Mouse (Mus musculus) stomach, postnatal 0 days (tissue): ENCODE results near the gene Gucy1a1. TPM values are rescaled to one million over a fixed set of nuclear protein-coding genes. Genes with fewer than 3 reads are reported as not detected.
A peak's percentile ranks its signal among the peaks of the same experiment; 100 is the strongest.

ENCODE experiments used
- ATAC-seq: fragments of 200-750 bp; cut with Nextera tagmentation; 2 replicates; pipeline ENCODE4 v1.8.0; 2017; ENCODE audit not compliant: low FRiP score, low TSS enrichment
- DNase-seq: peaks from one replicate; pipeline ENCODE4 v3.0.0-alpha.2; 2016; ENCODE audit warnings: low spot score
- H3K27ac ChIP-seq: fragments of 300-500 bp; sonication (generic); replicated peaks from 2 replicates; pipeline ENCODE4 v1.5.1; 2014; ENCODE audit warnings: mild to moderate bottlenecking, control low read depth
- H3K27me3 ChIP-seq: fragments of 300-500 bp; sonication (generic); 2 replicates; pipeline ENCODE4 v1.6.1; 2014; ENCODE audit warnings: low read length; ENCODE audit not compliant: control insufficient read depth, insufficient read depth
- H3K36me3 ChIP-seq: fragments of 300-500 bp; sonication (generic); 2 replicates; pipeline ENCODE4 v1.6.1; 2014; ENCODE audit warnings: low read length, mixed read lengths; ENCODE audit not compliant: control insufficient read depth, insufficient read depth
- H3K4me1 ChIP-seq: fragments of 300-500 bp; sonication (generic); replicated peaks from 2 replicates; pipeline ENCODE4 v1.6.1; 2014; ENCODE audit warnings: antibody characterized with exemption; ENCODE audit not compliant: control insufficient read depth, insufficient read depth
- H3K4me2 ChIP-seq: fragments of 300-500 bp; sonication (generic); replicated peaks from 2 replicates; pipeline ENCODE4 v1.6.1; 2014; ENCODE audit warnings: low read depth, mild to moderate bottlenecking, control low read depth, moderate library complexity
- H3K4me3 ChIP-seq: fragments of 300-500 bp; sonication (generic); 2 replicates; pipeline ENCODE4 v1.5.1; 2014; ENCODE audit warnings: low read depth, low read length, control low read depth
- H3K9ac ChIP-seq: fragments of 300-500 bp; sonication (generic); 2 replicates; pipeline ENCODE4 v1.6.1; 2014; ENCODE audit warnings: mild to moderate bottlenecking, low read length, control low read depth, mixed read lengths
- H3K9me3 ChIP-seq: fragments of 300-500 bp; sonication (generic); 2 replicates; pipeline ENCODE4 v1.6.1; 2016; ENCODE audit warnings: low read length; ENCODE audit not compliant: control insufficient read depth
- CTCF ChIP-seq: IDR thresholded peaks from 2 replicates; pipeline ENCODE4 v1.5.1; 2016; ENCODE audit warnings: antibody characterized with exemption, low read depth, mild to moderate bottlenecking, moderate library complexity
- EP300 ChIP-seq: optimal IDR thresholded peaks from 2 replicates; pipeline ENCODE3; 2016; ENCODE audit warnings: antibody characterized with exemption
- WGBS: fragments of 180-500 bp; shearing (Covaris S2); extraction: QIAGEN DNeasy Blood & Tissue Kit; methylation state at CpG from one replicate; pipeline ENCODE4 v1.1.7; 2014; 5-methylcytosine and 5-hydroxymethylcytosine counted together
- polyA plus RNA-seq: library from polyadenylated mRNA; unstranded; fragments of >200 nt; fragmentation: Nextera tagmentation; extraction: Ambion mirVana; gene quantifications from 2 replicates; pipeline ENCODE4 v1.2.1, GENCODE M21; 2015

Gene Gucy1a1
- polyA plus RNA-seq, 1 experiment from 2014 or later = 17.3 TPM

- Histone ChIP-seq H3K27me3 (no peaks in the 10 kb centered on the region), H3K4me1 (no peaks in the 10 kb centered on the region), H3K4me2 (no peak overlapping the region), H3K36me3 (no peaks in the 10 kb centered on the region), H3K9me3 (no peaks in the 10 kb centered on the region), H3K27ac (no peak overlapping the region), H3K9ac (no peak overlapping the region), H3K4me3 (no peak overlapping the region)
- no peak for TF ChIP-seq CTCF
- WGBS = 76% methylated on average over 13 of the region's 13 CpGs
- no peak for ATAC-seq
- DNase-seq = no peak
Observed at GRCm38 (mm10) chr3:82138002-82138667, 7.5 kb downstream of the Gucy1a1 start.

GRCm38 (mm10) chr3:82135483-82135882 lies 10.1 kb downstream of the Gucy1a1 start:
- Histone ChIP-seq H3K4me1 (0 out of 2 replicates have a peak, but pooled peaks cover 2% of the 10 kb centered on the region), H3K9me3 (no peaks in the 10 kb centered on the region), H3K27me3 (no peaks in the 10 kb centered on the region), H3K4me3 (no peak overlapping the region), H3K4me2 (no peak overlapping the region), H3K36me3 (no peaks in the 10 kb centered on the region), H3K9ac (no peak overlapping the region), H3K27ac (no peak overlapping the region)
- ATAC-seq = no peak
- 69% methylated on average over 1 of the region's 1 CpGs for WGBS
- no peak for TF ChIP-seq EP300
- no peak for TF ChIP-seq CTCF
- DNase-seq = no peak

GRCm38 (mm10) chr3:82129258-82129657 lies 16.3 kb downstream of the Gucy1a1 start:
- Histone ChIP-seq H3K9me3 (no peaks in the 10 kb centered on the region), H3K27ac (no peak overlapping the region), H3K4me1 (peaks cover 2% of the 10 kb centered on the region; the same call in 1 of the 2 replicates), H3K36me3 (no peaks in the 10 kb centered on the region), H3K27me3 (no peaks in the 10 kb centered on the region), H3K4me3 (no peak overlapping the region), H3K9ac (no peak overlapping the region), H3K4me2 (no peak overlapping the region)
- ATAC-seq (no peak), DNase-seq (no peak)
- WGBS = 85% methylated on average over 1 of the region's 1 CpGs
- TF ChIP-seq CTCF (no peak), EP300 (no peak)

- no peak overlapping the region for H3K9ac ChIP-seq
- ATAC-seq = no peak
- H3K4me2 ChIP-seq = no peak overlapping the region
- 77% methylated on average over 1 of the region's 1 CpGs for WGBS
- no peaks in the 10 kb centered on the region; the same call in 1 of the 2 replicates for H3K4me1 ChIP-seq
- H3K4me3 ChIP-seq = no peak overlapping the region
- H3K27me3 ChIP-seq = no peaks in the 10 kb centered on the region
- H3K27ac ChIP-seq = no peak overlapping the region
- no peaks in the 10 kb centered on the region for H3K9me3 ChIP-seq
- TF ChIP-seq CTCF = no peak
- TF ChIP-seq EP300 = no peak
- no peaks in the 10 kb centered on the region for H3K36me3 ChIP-seq
- no peak for DNase-seq
Observed at GRCm38 (mm10) chr3:82124567-82124966, 21.0 kb downstream of the Gucy1a1 start.

GRCm38 (mm10) chr3:82118916-82119315 lies 26.7 kb downstream of the Gucy1a1 start:
- Histone ChIP-seq H3K4me1 (no peaks in the 10 kb centered on the region), H3K27ac (no peak overlapping the region), H3K36me3 (no peaks in the 10 kb centered on the region), H3K4me2 (no peak overlapping the region), H3K27me3 (no peaks in the 10 kb centered on the region), H3K9ac (no peak overlapping the region), H3K4me3 (no peak overlapping the region), H3K9me3 (no peaks in the 10 kb centered on the region)
- WGBS = 85% methylated on average over 1 of the region's 1 CpGs
- no peak for TF ChIP-seq CTCF
- TF ChIP-seq EP300 = no peak
- ATAC-seq = no peak
- no peak for DNase-seq

- peaks cover 2% of the 10 kb centered on the region; the same call in 1 of the 2 replicates for H3K36me3 ChIP-seq
- H3K4me2 ChIP-seq = no peak overlapping the region
- no peak overlapping the region for H3K4me3 ChIP-seq
- no peaks in the 10 kb centered on the region for H3K9me3 ChIP-seq
- H3K9ac ChIP-seq = no peak overlapping the region
- no peaks in the 10 kb centered on the region for H3K27me3 ChIP-seq
- H3K27ac ChIP-seq = 0 out of 2 replicates have a peak overlapping the region, but pooled peaks have one; percentile 2
- ATAC-seq = no peak
- WGBS = 51% methylated on average over 2 of the region's 2 CpGs
- no peak for DNase-seq
- H3K4me1 ChIP-seq = no peaks in the 10 kb centered on the region
- TF ChIP-seq EP300 (no peak), CTCF (no peak)
Observed at GRCm38 (mm10) chr3:82112439-82112838, 33.1 kb downstream of the Gucy1a1 start.
